ENCODE assay signal across 25 mouse cellular contexts in genomic region chr4:130744058-130744457, GRCm38 (mm10). TPM values are rescaled to one million over a fixed set of nuclear protein-coding genes. Genes with fewer than 3 reads are reported as not detected.
A peak's percentile ranks its signal among the peaks of the same experiment; 100 is the strongest.
DNase-seq lines count a peak whose midpoint lies in the region; ATAC-seq and TF ChIP-seq lines count a peak whose summit lies in the region.
"Had no signal": no experiment of that assay in that cellular context is flagged by ENCODE, and none has a peak within 500 bp of the region (broad histone marks: within the 10 kb centered on the region; RNA-seq: fewer than 3 reads in every experiment).

No protein-coding gene starts in this region.

- H3K4me3 ChIP-seq in hindbrain, embryonic 13.5 days = no peak overlapping the region
- H3K4me3 ChIP-seq in hindbrain, embryonic 10.5 days = no peak overlapping the region
- no peak overlapping the region for H3K4me3 ChIP-seq in midbrain, embryonic 15.5 days
- no peak overlapping the region for H3K4me3 ChIP-seq in midbrain, embryonic 13.5 days (replicated peaks)
- no peak overlapping the region for H3K4me3 ChIP-seq in hindbrain, postnatal 0 days (ENCODE audit: low read length)
- H3K4me3 ChIP-seq: embryonic facial prominence, embryonic 13.5 days; forebrain, embryonic 15.5 days; heart, adult 2 months; limb, embryonic 12.5 days; liver, embryonic 12.5 days; midbrain, embryonic 12.5 days had no signal

- H3K4me1 ChIP-seq in hindbrain, embryonic 13.5 days (replicated peaks) = 0 out of 2 replicates have a peak, but pooled peaks cover 7% of the 10 kb centered on the region
- H3K4me1 ChIP-seq in hindbrain, embryonic 10.5 days (replicated peaks) = no peaks in the 10 kb centered on the region
- peaks cover 7% of the 10 kb centered on the region for H3K4me1 ChIP-seq in midbrain, embryonic 15.5 days
- H3K4me1 ChIP-seq in midbrain, embryonic 13.5 days (replicated peaks) = no peaks in the 10 kb centered on the region
- H3K4me1 ChIP-seq in hindbrain, postnatal 0 days (ENCODE audit: insufficient read depth, low read length) = peaks cover 5% of the 10 kb centered on the region
- H3K4me1 ChIP-seq: limb, embryonic 12.5 days; liver, embryonic 12.5 days; midbrain, embryonic 12.5 days had no signal

- H3K27ac ChIP-seq in hindbrain, embryonic 13.5 days = peak overlapping the region; percentile 2; the same call in 1 of the 2 replicates
- no peak overlapping the region for H3K27ac ChIP-seq in hindbrain, embryonic 10.5 days
- peak overlapping the region; percentile 42; the same call in 1 of the 2 replicates for H3K27ac ChIP-seq in midbrain, embryonic 15.5 days
- H3K27ac ChIP-seq in midbrain, embryonic 13.5 days = no peak overlapping the region
- peak overlapping the region; percentile 51; the same call in 1 of the 2 replicates for H3K27ac ChIP-seq in hindbrain, postnatal 0 days
- H3K27ac ChIP-seq: embryonic facial prominence, embryonic 13.5 days; forebrain, embryonic 15.5 days; heart, adult 2 months; kidney, postnatal 0 days; limb, embryonic 12.5 days; liver, embryonic 12.5 days; midbrain, embryonic 12.5 days had no signal

- no peak overlapping the region for H3K9ac ChIP-seq in hindbrain, embryonic 13.5 days
- H3K9ac ChIP-seq in midbrain, embryonic 15.5 days = no peak overlapping the region
- H3K9ac ChIP-seq in midbrain, embryonic 13.5 days (replicated peaks) = no peak overlapping the region
- no peak overlapping the region for H3K9ac ChIP-seq in hindbrain, postnatal 0 days (replicated peaks; ENCODE audit: low read length)
- H3K9ac ChIP-seq: embryonic facial prominence, embryonic 13.5 days; forebrain, embryonic 15.5 days; limb, embryonic 12.5 days; liver, embryonic 12.5 days; midbrain, embryonic 12.5 days had no signal

- H3K36me3 ChIP-seq in hindbrain, embryonic 13.5 days = peaks cover 61% of the 10 kb centered on the region
- H3K36me3 ChIP-seq in hindbrain, embryonic 10.5 days = peaks cover 97% of the 10 kb centered on the region
- peaks cover 19% of the 10 kb centered on the region for H3K36me3 ChIP-seq in midbrain, embryonic 15.5 days (replicated peaks)
- H3K36me3 ChIP-seq in midbrain, embryonic 13.5 days = peaks cover 70% of the 10 kb centered on the region
- H3K36me3 ChIP-seq in hindbrain, postnatal 0 days (ENCODE audit: insufficient read depth, low read length) = peaks cover 25% of the 10 kb centered on the region; the same call in 1 of the 2 replicates

- no peak for TF ChIP-seq CTCF in hindbrain, postnatal 0 days (IDR thresholded peaks at IDR 0.05; ENCODE audit: low read depth)

- WGBS in hindbrain, embryonic 13.5 days = 81% methylated on average over 4 of the region's 4 CpGs
- WGBS in hindbrain, embryonic 10.5 days = 90% methylated on average over 4 of the region's 4 CpGs
- 51% methylated on average over 4 of the region's 4 CpGs for WGBS in midbrain, embryonic 15.5 days
- WGBS in midbrain, embryonic 13.5 days = 69% methylated on average over 4 of the region's 4 CpGs
- 60% methylated on average over 4 of the region's 4 CpGs for WGBS in hindbrain, postnatal 0 days

- H3K27me3 ChIP-seq in hindbrain, embryonic 13.5 days = no peaks in the 10 kb centered on the region
- no peaks in the 10 kb centered on the region for H3K27me3 ChIP-seq in hindbrain, embryonic 10.5 days (ENCODE audit: insufficient read depth, poor library complexity, severe bottlenecking)
- no peaks in the 10 kb centered on the region for H3K27me3 ChIP-seq in midbrain, embryonic 15.5 days (replicated peaks)
- no peaks in the 10 kb centered on the region for H3K27me3 ChIP-seq in midbrain, embryonic 13.5 days
- no peaks in the 10 kb centered on the region for H3K27me3 ChIP-seq in hindbrain, postnatal 0 days (ENCODE audit: insufficient read depth, low read length)
- H3K27me3 ChIP-seq: CH12.LX; embryonic facial prominence, embryonic 13.5 days; forebrain, embryonic 15.5 days; limb, embryonic 12.5 days; liver, embryonic 12.5 days; midbrain, embryonic 12.5 days; Patski had no signal

- ATAC-seq in hindbrain, embryonic 13.5 days (ENCODE audit: low FRiP score) = no peak
- ATAC-seq in midbrain, embryonic 15.5 days (replicated peaks) = no peak
- no peak for ATAC-seq in midbrain, embryonic 13.5 days
- ATAC-seq in hindbrain, postnatal 0 days = no peak
- ATAC-seq in erythroid progenitor cell, adult 5-6 weeks (replicated peaks; ENCODE audit: low FRiP score, poor library complexity, severe bottlenecking) = no peak
- ATAC-seq: forebrain, embryonic 15.5 days; liver, embryonic 12.5 days; Patski had no signal

- H3K4me2 ChIP-seq in hindbrain, embryonic 13.5 days = no peak overlapping the region
- no peak overlapping the region for H3K4me2 ChIP-seq in midbrain, embryonic 15.5 days
- H3K4me2 ChIP-seq in midbrain, embryonic 13.5 days (replicated peaks) = no peak overlapping the region
- H3K4me2 ChIP-seq in hindbrain, postnatal 0 days (ENCODE audit: low read depth, low read length) = no peak overlapping the region
- H3K4me2 ChIP-seq: embryonic facial prominence, embryonic 13.5 days; forebrain, embryonic 15.5 days; limb, embryonic 12.5 days; liver, embryonic 12.5 days; midbrain, embryonic 12.5 days had no signal

- no peaks in the 10 kb centered on the region for H3K9me3 ChIP-seq in hindbrain, embryonic 13.5 days
- H3K9me3 ChIP-seq in hindbrain, embryonic 10.5 days = no peaks in the 10 kb centered on the region
- H3K9me3 ChIP-seq in midbrain, embryonic 15.5 days = no peaks in the 10 kb centered on the region
- H3K9me3 ChIP-seq in midbrain, embryonic 13.5 days = no peaks in the 10 kb centered on the region
- no peaks in the 10 kb centered on the region for H3K9me3 ChIP-seq in hindbrain, postnatal 0 days (ENCODE audit: low read length)
- H3K9me3 ChIP-seq: embryonic facial prominence, embryonic 13.5 days; forebrain, embryonic 15.5 days; G1E; limb, embryonic 12.5 days; liver, embryonic 12.5 days; midbrain, embryonic 12.5 days had no signal

- no peak for DNase-seq in hindbrain, embryonic 10.5 days (ENCODE audit: low spot score)
- DNase-seq in hindbrain, postnatal 0 days (ENCODE audit: low spot score) = peak; percentile 30
- DNase-seq in spleen, postnatal 36 days (ENCODE audit: low spot score in 2 of 2) = no peak
- DNase-seq: B cell, adult 2 months; cerebellum, adult 18-20 months; cerebellum, postnatal 14 days; gastrocnemius, postnatal 25 days; heart, adult 2 months; kidney, adult 18-20 months; lung, adult 18-20 months; lung, postnatal 10 days; right cerebral cortex, postnatal 14 days had no signal

RNA-seq across cellular contexts. Expression of gene Sdc3, which starts 48.3 kb away (rescaled TPM):
- polyA plus RNA-seq in hindbrain, embryonic 13.5 days (2015; fragmentation: Nextera tagmentation; extraction: Ambion mirVana) = 71.3 and 76.9 TPM in 2 replicates
- 30.0 and 38.4 TPM in 2 replicates for polyA plus RNA-seq in hindbrain, embryonic 10.5 days (2016; fragmentation: Nextera tagmentation; extraction: Ambion mirVana)
- 180 and 186 TPM in 2 replicates for polyA plus RNA-seq in midbrain, embryonic 15.5 days (2015; fragmentation: Nextera tagmentation; extraction: Ambion mirVana)
- polyA plus RNA-seq in midbrain, embryonic 13.5 days (2015; fragmentation: Nextera tagmentation; extraction: Ambion mirVana) = 72.3 and 72.9 TPM in 2 replicates
- total RNA-seq in hindbrain, postnatal 0 days (2014; rRNA removed) = 587 and 649 TPM in 2 replicates
- polyA plus RNA-seq in hindbrain, postnatal 0 days (2015; fragmentation: Nextera tagmentation; extraction: Ambion mirVana) = 150 and 180 TPM in 2 replicates
- total RNA-seq in erythroid progenitor cell, adult 5-6 weeks (2015; ENCODE audit: low replicate concordance) = 25.9 and 31.0 TPM in 2 replicates
- total RNA-seq in erythroid progenitor cell, adult 5-6 weeks (2017; ENCODE audit: low replicate concordance) = 9.9 and 13.7 TPM in 2 replicates

Comparison
In these comparisons a context has a peak if more than half of its experiments do, and no peak if none do; other contexts are left out.
1. H3K27ac ChIP-seq: peak in hindbrain, embryonic 13.5 days (single experiment), midbrain, embryonic 15.5 days (single experiment) and hindbrain, postnatal 0 days (single experiment); none in hindbrain, embryonic 10.5 days (single experiment) and midbrain, embryonic 13.5 days (single experiment).